1 mouse cellular context compared by ENCODE assay signal in the genomic region with DNA sequence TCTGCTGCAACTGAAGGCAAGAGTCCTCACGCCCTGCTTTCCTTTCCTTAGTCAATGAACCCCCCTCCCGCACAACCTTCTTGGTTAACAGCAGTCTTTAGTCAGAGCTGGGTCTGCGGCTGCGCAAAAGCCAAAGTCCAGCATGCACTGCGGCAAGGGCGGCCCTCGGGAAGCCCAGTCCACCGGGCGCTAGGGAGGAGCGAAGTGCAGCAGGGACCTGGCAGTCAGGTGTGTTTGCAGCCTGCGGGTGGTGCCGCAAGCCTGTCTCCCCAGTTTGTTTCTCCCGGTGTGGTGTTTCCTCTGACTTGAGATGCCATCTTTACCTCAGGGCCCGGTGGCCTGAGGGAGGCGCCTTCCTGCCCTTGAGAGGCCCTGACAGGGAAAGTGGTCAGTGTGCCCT.
TF ChIP-seq lines count a peak whose summit lies in the region.

A gene (plus strand): TSS at position 129 of the 400 bp plus-strand sequence.

TF ChIP-seq in CH12.LX, 34 proteins besides CTCF, POLR2A, EP300 and RAD21:
- TF ChIP-seq MXI1 (IDR thresholded peaks at IDR 0.05; ENCODE audit: low read depth, low read length) (no peak), ELF1 (IDR thresholded peaks at IDR 0.05; ENCODE audit: low read depth, low read length) (no peak), ZC3H11A (IDR thresholded peaks at IDR 0.05; ENCODE audit: low read depth, low read length) (no peak), HCFC1 (IDR thresholded peaks at IDR 0.05; ENCODE audit: low read depth, low read length) (no peak), ZMIZ1 (IDR thresholded peaks at IDR 0.05; ENCODE audit: low read depth, low read length) (no peak), E2F4 (IDR thresholded peaks at IDR 0.05; ENCODE audit: insufficient replicate concordance, low read depth, low read length) (no peak), MAZ (IDR thresholded peaks at IDR 0.05; ENCODE audit: low read depth, low read length) (no peak)
